21 mouse cellular contexts compared by ENCODE assay signal in genomic region chr2:14237723-14238122, GRCm38 (mm10). TPM values are rescaled to one million over a fixed set of nuclear protein-coding genes. Genes with fewer than 3 reads are reported as not detected.
DNase-seq lines count a peak whose midpoint lies in the region; ATAC-seq and TF ChIP-seq lines count a peak whose summit lies in the region.
"Had no signal": no experiment of that assay in that cellular context is flagged by ENCODE, and none has a peak within 500 bp of the region (broad histone marks: within the 10 kb centered on the region; RNA-seq: fewer than 3 reads in every experiment).

No protein-coding gene starts in this region.

- H3K9me3 ChIP-seq in forebrain, embryonic 14.5 days (replicated peaks; ENCODE audit: control insufficient read depth, low read length) = no peaks in the 10 kb centered on the region
- no peaks in the 10 kb centered on the region for H3K9me3 ChIP-seq in forebrain, embryonic 16.5 days (ENCODE audit: control insufficient read depth, low read length)
- H3K9me3 ChIP-seq in liver, embryonic 12.5 days (replicated peaks) = no peaks in the 10 kb centered on the region
- H3K9me3 ChIP-seq: forebrain, embryonic 12.5 days; limb, embryonic 12.5 days; stomach, embryonic 15.5 days had no signal

- no peak for ATAC-seq in forebrain, embryonic 14.5 days
- ATAC-seq in forebrain, embryonic 16.5 days = no peak
- no peak for ATAC-seq in liver, embryonic 12.5 days

- no peaks in the 10 kb centered on the region for H3K27me3 ChIP-seq in forebrain, embryonic 14.5 days (replicated peaks; ENCODE audit: control insufficient read depth, insufficient read depth, low read length)
- H3K27me3 ChIP-seq in forebrain, embryonic 16.5 days (replicated peaks; ENCODE audit: control insufficient read depth, insufficient read depth, low read length) = no peaks in the 10 kb centered on the region
- H3K27me3 ChIP-seq in liver, adult 2 months (ENCODE audit: control insufficient read depth, insufficient read depth, low read length) = no peaks in the 10 kb centered on the region
- H3K27me3 ChIP-seq in liver, embryonic 12.5 days (replicated peaks) = no peaks in the 10 kb centered on the region
- no peaks in the 10 kb centered on the region for H3K27me3 ChIP-seq in testis, adult 2 months (ENCODE audit: control insufficient read depth, insufficient read depth, low read length)
- H3K27me3 ChIP-seq: forebrain, embryonic 12.5 days; limb, embryonic 12.5 days; stomach, embryonic 15.5 days had no signal

- no peak for TF ChIP-seq POLR2A in liver, adult 2 months (IDR thresholded peaks at IDR 0.05; ENCODE audit: extremely low read depth, insufficient read depth, low read length)
- no peak for TF ChIP-seq POLR2A in testis, adult 2 months (IDR thresholded peaks at IDR 0.05; ENCODE audit: control insufficient read depth, low read depth, low read length)

- no peaks in the 10 kb centered on the region for H3K79me2 ChIP-seq in liver, adult 2 months (ENCODE audit: control insufficient read depth, insufficient read depth, low read length)

- DNase-seq in forebrain, embryonic 14.5 days (ENCODE audit: low spot score) = peak; percentile 2
- DNase-seq in liver, adult 2 months (ENCODE audit: extremely low read depth, low read depth, low spot score) = no peak
- no peak for DNase-seq in testis, postnatal 10 days (ENCODE audit: low spot score)
- DNase-seq in frontal cortex, adult 2 months (ENCODE audit: extremely low spot score in 1 of 2, low spot score in 1 of 2) = no peak
- DNase-seq: adrenal gland, postnatal 36 days; cerebellum, adult 9-11 months; heart, postnatal 14 days; kidney, adult 11 months; kidney, postnatal 14 days; right cerebral cortex, adult 18-20 months; thymus, postnatal 25 days had no signal

- no peak overlapping the region for H3K4me3 ChIP-seq in forebrain, embryonic 14.5 days (ENCODE audit: low read depth, low read length)
- no peak overlapping the region for H3K4me3 ChIP-seq in forebrain, embryonic 16.5 days (replicated peaks; ENCODE audit: low read length)
- H3K4me3 ChIP-seq in liver, adult 2 months (ENCODE audit: insufficient read depth, low read depth, low read length) = no peak overlapping the region
- no peak overlapping the region for H3K4me3 ChIP-seq in liver, embryonic 12.5 days
- H3K4me3 ChIP-seq in testis, adult 2 months (ENCODE audit: control insufficient read depth, low read depth, low read length) = no peak overlapping the region
- H3K4me3 ChIP-seq: forebrain, embryonic 12.5 days; left cerebral cortex, adult 2 months; limb, embryonic 12.5 days; stomach, embryonic 15.5 days had no signal

- no peak overlapping the region for H3K4me2 ChIP-seq in forebrain, embryonic 14.5 days (ENCODE audit: low read length)
- no peak overlapping the region for H3K4me2 ChIP-seq in forebrain, embryonic 16.5 days (ENCODE audit: low read length)
- H3K4me2 ChIP-seq in liver, embryonic 12.5 days = no peak overlapping the region
- H3K4me2 ChIP-seq: forebrain, embryonic 12.5 days; heart, embryonic 11.5 days; hindbrain, embryonic 14.5 days; limb, embryonic 12.5 days; stomach, embryonic 15.5 days had no signal

- H3K36me3 ChIP-seq in forebrain, embryonic 14.5 days (ENCODE audit: control insufficient read depth, insufficient read depth, low read length) = no peaks in the 10 kb centered on the region
- H3K36me3 ChIP-seq in forebrain, embryonic 16.5 days (ENCODE audit: control insufficient read depth, insufficient read depth) = no peaks in the 10 kb centered on the region
- H3K36me3 ChIP-seq in liver, adult 2 months (ENCODE audit: control insufficient read depth, insufficient read depth, low read length) = no peaks in the 10 kb centered on the region
- H3K36me3 ChIP-seq in liver, embryonic 12.5 days = no peaks in the 10 kb centered on the region
- H3K36me3 ChIP-seq in testis, adult 2 months (ENCODE audit: control insufficient read depth, insufficient read depth, low read length) = no peaks in the 10 kb centered on the region
- H3K36me3 ChIP-seq: forebrain, embryonic 12.5 days; limb, embryonic 12.5 days; stomach, embryonic 15.5 days had no signal

- TF ChIP-seq CTCF in liver, adult 2 months (IDR thresholded peaks at IDR 0.05; ENCODE audit: low read depth, low read length) = no peak
- no peak for TF ChIP-seq CTCF in testis, adult 2 months (IDR thresholded peaks at IDR 0.05; ENCODE audit: control insufficient read depth, insufficient read depth, insufficient replicate concordance, low read depth, low read length)

- no peak overlapping the region for H3K9ac ChIP-seq in forebrain, embryonic 14.5 days (ENCODE audit: low read length)
- H3K9ac ChIP-seq in forebrain, embryonic 16.5 days (replicated peaks; ENCODE audit: low read depth, low read length) = no peak overlapping the region
- H3K9ac ChIP-seq in liver, adult 2 months (ENCODE audit: low read depth, low read length) = no peak overlapping the region
- no peak overlapping the region for H3K9ac ChIP-seq in liver, embryonic 12.5 days
- H3K9ac ChIP-seq: forebrain, embryonic 12.5 days; hindbrain, embryonic 14.5 days; limb, embryonic 12.5 days; stomach, embryonic 15.5 days had no signal

- no peak overlapping the region for H3K27ac ChIP-seq in forebrain, embryonic 14.5 days (ENCODE audit: low read depth, low read length)
- no peak overlapping the region for H3K27ac ChIP-seq in forebrain, embryonic 16.5 days (ENCODE audit: low read length)
- peak overlapping the region; percentile 24; the same call in 1 of the 2 replicates for H3K27ac ChIP-seq in liver, adult 2 months (replicated peaks; ENCODE audit: insufficient read depth, low read depth, low read length)
- no peak overlapping the region for H3K27ac ChIP-seq in liver, embryonic 12.5 days
- H3K27ac ChIP-seq in testis, adult 2 months (ENCODE audit: control insufficient read depth, insufficient read depth, low read depth, low read length) = peak overlapping the region; percentile 17; the same call in 1 of the 2 replicates
- H3K27ac ChIP-seq: forebrain, embryonic 12.5 days; hindbrain, embryonic 14.5 days; left cerebral cortex, adult 2 months; limb, embryonic 12.5 days; stomach, embryonic 15.5 days had no signal

- 54% methylated on average over 4 of the region's 4 CpGs for WGBS in forebrain, embryonic 14.5 days
- 47% methylated on average over 4 of the region's 4 CpGs for WGBS in forebrain, embryonic 16.5 days
- WGBS in liver, adult 2 months = 53% methylated on average over 4 of the region's 4 CpGs
- WGBS in liver, embryonic 12.5 days (ENCODE audit: insufficient replicate concordance) = 62% methylated on average over 4 of the region's 4 CpGs

- H3K4me1 ChIP-seq in forebrain, embryonic 14.5 days (ENCODE audit: control insufficient read depth, insufficient read depth, low read length) = no peaks in the 10 kb centered on the region
- H3K4me1 ChIP-seq in forebrain, embryonic 16.5 days (replicated peaks; ENCODE audit: control insufficient read depth, insufficient read depth, low read length) = no peaks in the 10 kb centered on the region
- H3K4me1 ChIP-seq in liver, adult 2 months (ENCODE audit: control insufficient read depth, insufficient read depth, low read length) = no peaks in the 10 kb centered on the region; the same call in 1 of the 2 replicates
- H3K4me1 ChIP-seq in liver, embryonic 12.5 days = no peaks in the 10 kb centered on the region
- no peaks in the 10 kb centered on the region for H3K4me1 ChIP-seq in testis, adult 2 months (ENCODE audit: control insufficient read depth, insufficient read depth, low read length)
- H3K4me1 ChIP-seq: forebrain, embryonic 12.5 days; limb, embryonic 12.5 days; stomach, embryonic 15.5 days had no signal

RNA-seq across cellular contexts. Expression of gene Mrc1, which starts 8.5 kb away (rescaled TPM):
- polyA plus RNA-seq in forebrain, embryonic 14.5 days (2014; fragmentation: Nextera tagmentation; extraction: Ambion mirVana) = 6.0 and 7.2 TPM in 2 replicates
- polyA plus RNA-seq in forebrain, embryonic 16.5 days (2015; fragmentation: Nextera tagmentation; extraction: Ambion mirVana) = 4.1 and 6.8 TPM in 2 replicates
- total RNA-seq in liver, adult 2 months (2014; rRNA removed) = 42.8 and 49.4 TPM in 2 replicates
- 2.1 and 2.7 TPM in 2 replicates for polyA plus RNA-seq in liver, adult 2 months (2012; rRNA removed)
- 6.8 and 7.5 TPM in 2 replicates for polyA plus RNA-seq in liver, embryonic 12.5 days (2016; fragmentation: Nextera tagmentation; extraction: Ambion mirVana)
- polyA plus RNA-seq in testis, adult 2 months (2012; rRNA removed) = 3.1 and 5.1 TPM in 2 replicates
- polyA plus RNA-seq in frontal cortex, adult 2 months (2012; rRNA removed) = 2.0 and 2.6 TPM in 2 replicates
- total RNA-seq: megakaryocyte-erythroid progenitor cell, adult 5-6 weeks had no signal

Comparison
In these comparisons a context has a peak if more than half of its experiments do, and no peak if none do; other contexts are left out.
1. H3K27ac ChIP-seq: peak in liver, adult 2 months (single experiment) and testis, adult 2 months (single experiment); none in forebrain, embryonic 14.5 days (single experiment), forebrain, embryonic 16.5 days (single experiment) and liver, embryonic 12.5 days (single experiment).